Mouse (Mus musculus) heart, embryonic 13.5 days (tissue): ENCODE data around the gene Gas2l1. TPM values are rescaled to one million over a fixed set of nuclear protein-coding genes. Genes with fewer than 3 reads are reported as not detected.

Source experiments
- ATAC-seq: fragments of 200-750 bp; cut with Nextera tagmentation; 2 replicates; pipeline ENCODE4 v1.8.0; 2017; ENCODE audit warnings: moderate TSS enrichment; ENCODE audit not compliant: insufficient number of reproducible peaks, low FRiP score, low TSS enrichment; ENCODE audit errors: extremely low read depth
- H3K27ac ChIP-seq: fragments of 300-500 bp; sonication (generic); replicated peaks from 2 replicates; pipeline ENCODE4 v1.5.1; 2015; ENCODE audit warnings: moderate library complexity, mild to moderate bottlenecking, inconsistent platforms
- H3K27me3 ChIP-seq: fragments of 300-500 bp; sonication (generic); replicated peaks from 2 replicates; pipeline ENCODE4 v1.6.1; 2015; ENCODE audit warnings: mild to moderate bottlenecking, inconsistent platforms
- H3K36me3 ChIP-seq: fragments of 300-500 bp; sonication (generic); 2 replicates; pipeline ENCODE4 v1.6.1; 2015; ENCODE audit warnings: mild to moderate bottlenecking, inconsistent platforms
- H3K4me1 ChIP-seq: fragments of 300-500 bp; sonication (generic); 2 replicates; pipeline ENCODE4 v1.6.1; 2015; ENCODE audit warnings: inconsistent platforms
- H3K4me2 ChIP-seq: fragments of 300-500 bp; sonication (generic); 2 replicates; pipeline ENCODE4 v1.6.1; 2015; ENCODE audit warnings: inconsistent platforms, mild to moderate bottlenecking, moderate library complexity
- H3K4me3 ChIP-seq: fragments of 300-500 bp; sonication (generic); 2 replicates; pipeline ENCODE4 v1.5.1; 2015; ENCODE audit warnings: moderate library complexity, mild to moderate bottlenecking, inconsistent platforms
- H3K9ac ChIP-seq: fragments of 300-500 bp; sonication (generic); 2 replicates; pipeline ENCODE4 v1.6.1; 2015; ENCODE audit warnings: inconsistent platforms, mild to moderate bottlenecking, moderate library complexity
- H3K9me3 ChIP-seq: fragments of 300-500 bp; sonication (generic); 2 replicates; pipeline ENCODE4 v1.6.1; 2016; ENCODE audit warnings: inconsistent platforms
- WGBS: fragments of 180-500 bp; shearing (Covaris S2); methylation state at CpG from one replicate; pipeline ENCODE4 v1.1.7; 2015; ENCODE audit warnings: mixed read lengths; 5-methylcytosine and 5-hydroxymethylcytosine counted together
- polyA plus RNA-seq: library from polyadenylated mRNA; unstranded; fragments of >200 nt; fragmentation: Nextera tagmentation; extraction: Ambion mirVana; gene quantifications from 2 replicates; pipeline ENCODE4 v1.2.1, GENCODE M21; 2015

Gas2l1 gene
- polyA plus RNA-seq, 1 experiment from 2014 or later: 21.0 TPM

DNA sequence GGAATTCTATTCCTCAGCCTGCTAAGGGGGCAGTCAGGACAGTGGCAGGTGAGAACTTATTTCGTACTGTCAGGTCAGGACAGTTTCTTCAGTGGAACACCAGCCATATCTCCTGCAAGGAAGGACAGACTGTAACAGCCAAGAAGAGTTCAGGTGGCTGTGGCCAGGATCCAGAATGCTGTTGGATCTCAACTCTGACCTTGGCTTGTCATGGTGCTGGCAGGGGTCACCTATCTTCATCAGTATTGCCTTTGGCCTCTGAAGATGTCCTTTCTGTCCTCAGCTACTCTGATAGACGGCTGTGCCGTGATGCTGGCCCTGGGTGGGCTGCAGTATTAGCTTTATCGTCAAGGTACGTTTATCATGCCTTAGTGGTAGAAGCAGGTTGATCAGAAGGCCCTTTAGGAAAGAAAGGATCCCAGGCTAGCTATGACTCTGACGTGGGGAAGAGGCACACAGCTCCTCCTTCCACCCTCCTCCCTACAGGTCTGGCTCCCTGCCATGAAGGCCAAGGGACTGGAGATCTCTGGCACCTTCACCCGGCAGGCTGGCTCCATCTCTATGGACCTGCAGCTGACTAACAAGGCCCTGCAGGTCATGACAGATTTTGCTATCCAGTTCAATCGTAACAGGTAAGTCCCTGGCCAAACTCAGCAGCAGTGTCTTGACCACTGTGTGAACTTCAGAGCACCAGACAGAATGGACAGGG lies 27.8 kb downstream of the Gas2l1 start:
- Histone ChIP-seq H3K9me3 (no peaks in the 10 kb centered on the region), H3K4me3 (no peak overlapping the region), H3K9ac (no peak overlapping the region), H3K36me3 (peaks cover 100% of the 10 kb centered on the region), H3K27me3 (no peaks in the 10 kb centered on the region), H3K27ac (no peak overlapping the region), H3K4me2 (no peak overlapping the region), H3K4me1 (peaks cover 20% of the 10 kb centered on the region)
- 71% methylated on average over 8 of the region's 8 CpGs for WGBS
- ATAC-seq: no peak

DNA sequence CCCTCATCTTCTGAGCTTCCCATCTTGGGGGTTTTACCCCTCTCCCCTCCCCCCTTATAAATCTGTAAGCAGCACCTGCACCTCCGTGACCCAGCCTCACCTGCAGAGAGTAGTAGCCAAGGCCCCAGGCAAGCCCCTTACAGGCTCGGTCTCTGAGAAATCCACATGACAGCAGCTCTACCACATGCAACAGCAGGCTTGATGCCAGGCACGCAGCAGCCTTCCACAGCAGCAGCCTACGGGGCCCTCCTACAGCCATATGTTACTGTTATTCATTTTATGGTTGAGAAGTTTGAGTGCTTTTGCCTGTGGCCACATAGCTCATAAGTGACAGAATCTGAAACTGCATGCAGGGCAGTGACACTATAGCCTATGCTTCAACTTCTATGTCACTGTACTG lies 29.7 kb downstream of the Gas2l1 start:
- WGBS: 88% methylated on average over 4 of the region's 4 CpGs
- Histone ChIP-seq H3K27me3 (no peaks in the 10 kb centered on the region), H3K4me1 (peaks cover 5% of the 10 kb centered on the region), H3K4me2 (no peak overlapping the region), H3K4me3 (no peak overlapping the region), H3K27ac (no peak overlapping the region), H3K36me3 (peaks cover 100% of the 10 kb centered on the region), H3K9me3 (no peaks in the 10 kb centered on the region), H3K9ac (no peak overlapping the region)
- ATAC-seq: no peak

DNA sequence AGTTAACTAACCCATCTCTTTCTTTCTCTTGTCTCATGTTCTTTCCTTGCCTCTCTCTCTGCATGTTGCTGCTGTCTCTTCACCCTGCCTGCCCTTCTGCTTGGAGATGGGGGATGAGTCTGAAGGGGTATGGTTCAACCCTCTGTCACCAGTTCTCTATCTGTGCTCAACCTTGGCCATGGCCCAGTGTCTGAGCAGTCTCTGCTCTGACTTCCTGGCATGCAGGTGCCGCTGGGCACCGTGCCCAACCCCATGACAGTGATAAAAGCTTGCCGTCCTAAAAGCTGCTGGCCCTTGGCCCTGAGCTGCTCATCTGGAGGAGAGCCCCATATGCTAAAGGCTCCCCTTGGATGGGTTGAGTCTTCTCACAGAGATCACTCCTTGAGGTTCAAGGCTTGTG lies 32.0 kb downstream of the Gas2l1 start:
- no peaks in the 10 kb centered on the region for H3K9me3 ChIP-seq
- H3K36me3 ChIP-seq: peaks cover 100% of the 10 kb centered on the region
- no peak for ATAC-seq
- 57% methylated on average over 3 of the region's 3 CpGs for WGBS
- no peaks in the 10 kb centered on the region for H3K27me3 ChIP-seq
- 0 out of 2 replicates have a peak, but pooled peaks cover 4% of the 10 kb centered on the region for H3K4me1 ChIP-seq
- H3K4me2 ChIP-seq: no peak overlapping the region
- H3K27ac ChIP-seq: no peak overlapping the region
- H3K9ac ChIP-seq: no peak overlapping the region
- H3K4me3 ChIP-seq: no peak overlapping the region

DNA sequence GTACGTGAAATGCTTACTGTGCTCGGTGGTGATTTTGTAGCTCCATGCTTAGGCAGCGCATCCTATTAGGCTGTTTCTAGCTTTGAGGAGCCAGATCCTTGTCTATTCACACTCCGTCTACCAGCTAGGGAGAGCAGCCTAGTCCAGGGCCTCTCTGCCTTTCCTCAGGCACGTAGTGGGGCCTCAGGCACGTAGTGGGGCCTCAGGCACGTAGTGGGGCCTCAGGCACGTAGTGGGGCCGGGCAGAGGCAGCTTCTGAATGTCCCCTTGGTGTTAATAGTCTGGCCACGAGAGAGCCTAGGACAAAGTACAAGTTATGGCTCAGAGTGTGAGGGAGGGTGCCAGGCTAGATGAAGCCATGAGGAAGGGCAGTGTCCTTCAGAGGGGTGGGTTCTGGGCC lies 32.4 kb downstream of the Gas2l1 start:
- Histone ChIP-seq H3K27me3 (no peaks in the 10 kb centered on the region), H3K36me3 (peaks cover 100% of the 10 kb centered on the region), H3K9me3 (no peaks in the 10 kb centered on the region), H3K4me2 (no peak overlapping the region), H3K27ac (no peak overlapping the region), H3K4me1 (0 out of 2 replicates have a peak, but pooled peaks cover 4% of the 10 kb centered on the region), H3K4me3 (no peak overlapping the region), H3K9ac (no peak overlapping the region)
- WGBS: 94% methylated on average over 10 of the region's 10 CpGs
- ATAC-seq: no peak

DNA sequence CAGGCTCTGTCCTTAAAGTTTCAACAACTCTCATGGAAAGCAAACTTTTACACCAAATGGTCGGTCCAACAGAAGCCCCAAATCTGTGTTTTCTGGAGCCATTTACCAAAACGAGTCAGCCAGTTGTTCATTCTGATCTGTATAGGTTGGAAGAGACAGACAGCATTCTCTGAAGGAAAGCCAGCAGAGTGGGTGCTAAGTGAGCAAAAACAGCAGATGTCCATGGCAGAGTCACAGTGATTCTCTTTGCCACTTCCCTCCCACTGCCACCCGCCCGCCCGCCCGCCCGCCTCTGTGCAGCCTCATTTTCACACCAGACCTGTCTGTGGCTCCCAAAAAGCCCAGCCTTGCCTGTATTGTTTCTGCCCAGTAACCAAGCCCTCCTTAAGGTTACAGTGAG lies 36.9 kb downstream of the Gas2l1 start:
- no peaks in the 10 kb centered on the region for H3K9me3 ChIP-seq
- peaks cover 100% of the 10 kb centered on the region for H3K36me3 ChIP-seq
- 0 out of 2 replicates have a peak, but pooled peaks cover 4% of the 10 kb centered on the region for H3K4me1 ChIP-seq
- no peak overlapping the region for H3K9ac ChIP-seq
- H3K27me3 ChIP-seq: no peaks in the 10 kb centered on the region
- H3K27ac ChIP-seq: no peak overlapping the region
- H3K4me2 ChIP-seq: no peak overlapping the region
- no peak for ATAC-seq
- no peak overlapping the region for H3K4me3 ChIP-seq
- WGBS: 90% methylated on average over 7 of the region's 7 CpGs

DNA sequence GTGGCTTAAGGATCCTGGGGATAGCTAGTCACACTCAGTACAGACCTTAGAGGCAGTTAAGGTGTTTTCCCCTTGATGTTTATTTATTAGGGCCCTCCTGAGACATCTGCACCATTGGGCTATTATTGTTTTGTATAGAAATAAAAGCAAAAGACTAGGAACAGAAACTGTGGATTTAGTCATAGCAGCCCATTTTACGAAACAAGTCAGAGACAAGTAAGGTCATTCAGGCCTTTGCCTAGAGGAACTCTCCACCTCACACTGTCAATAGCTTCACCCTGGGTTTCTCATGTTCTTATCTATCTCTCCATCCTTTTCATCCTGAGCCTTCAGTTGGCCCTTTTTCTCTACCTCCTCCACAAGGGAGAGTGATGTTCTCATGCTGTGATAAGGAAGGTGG lies 40.0 kb downstream of the Gas2l1 start:
- Histone ChIP-seq H3K36me3 (peaks cover 91% of the 10 kb centered on the region), H3K4me3 (no peak overlapping the region), H3K27ac (no peak overlapping the region), H3K4me1 (no peaks in the 10 kb centered on the region), H3K9me3 (no peaks in the 10 kb centered on the region), H3K27me3 (no peaks in the 10 kb centered on the region), H3K4me2 (no peak overlapping the region), H3K9ac (no peak overlapping the region)
- WGBS: 97% methylated on average over 1 of the region's 1 CpGs
- ATAC-seq: no peak

DNA sequence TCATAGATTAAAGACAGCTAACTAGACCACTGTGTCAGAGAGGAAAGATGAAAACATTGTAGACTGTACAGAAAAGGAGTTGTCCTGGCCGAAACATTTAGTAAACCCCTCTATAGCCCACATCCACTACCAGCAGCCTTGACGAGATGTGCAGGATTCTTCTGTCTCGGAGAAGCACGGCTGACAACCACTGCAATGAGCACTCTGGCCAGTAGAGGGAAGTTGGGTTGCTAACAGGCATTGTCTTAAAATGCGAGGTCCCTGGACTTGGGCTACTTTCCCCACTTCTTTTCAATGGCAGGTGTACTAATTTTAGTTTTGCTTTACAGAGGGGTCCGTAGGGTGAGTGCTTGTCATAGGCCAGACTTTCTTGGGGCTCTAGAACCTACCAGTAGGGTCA lies 47.6 kb downstream of the Gas2l1 start:
- Histone ChIP-seq H3K4me2 (no peak overlapping the region), H3K9ac (no peak overlapping the region), H3K27me3 (no peaks in the 10 kb centered on the region), H3K9me3 (no peaks in the 10 kb centered on the region), H3K4me3 (no peak overlapping the region), H3K27ac (no peak overlapping the region), H3K4me1 (no peaks in the 10 kb centered on the region; the same call in 1 of the 2 replicates), H3K36me3 (peaks cover 88% of the 10 kb centered on the region)
- 59% methylated on average over 6 of the region's 6 CpGs for WGBS
- ATAC-seq: no peak

DNA sequence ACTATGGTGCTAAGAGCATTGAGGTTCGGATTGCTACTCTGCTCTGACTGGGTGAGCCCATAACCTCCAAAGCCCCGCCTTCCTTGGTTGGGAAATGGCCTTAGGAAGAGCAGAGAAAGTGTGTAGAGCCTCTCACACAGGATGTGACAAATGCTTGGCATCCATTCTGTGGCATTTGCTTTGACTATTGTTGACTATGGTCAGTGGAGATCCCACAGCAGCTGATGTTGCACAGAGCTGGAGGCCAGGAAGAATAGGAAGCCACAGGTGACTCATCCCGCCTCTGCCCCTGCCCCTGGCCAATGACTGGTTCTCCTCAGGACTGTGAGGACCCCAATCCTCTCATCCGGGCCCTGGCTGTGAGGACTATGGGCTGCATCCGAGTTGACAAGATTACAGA lies 48.8 kb downstream of the Gas2l1 start:
- Histone ChIP-seq H3K36me3 (peaks cover 93% of the 10 kb centered on the region), H3K4me3 (no peak overlapping the region), H3K27ac (no peak overlapping the region), H3K9ac (no peak overlapping the region), H3K9me3 (no peaks in the 10 kb centered on the region), H3K27me3 (no peaks in the 10 kb centered on the region), H3K4me2 (no peak overlapping the region), H3K4me1 (peaks cover 2% of the 10 kb centered on the region; the same call in 1 of the 2 replicates)
- no peak for ATAC-seq
- WGBS: 86% methylated on average over 5 of the region's 5 CpGs

DNA sequence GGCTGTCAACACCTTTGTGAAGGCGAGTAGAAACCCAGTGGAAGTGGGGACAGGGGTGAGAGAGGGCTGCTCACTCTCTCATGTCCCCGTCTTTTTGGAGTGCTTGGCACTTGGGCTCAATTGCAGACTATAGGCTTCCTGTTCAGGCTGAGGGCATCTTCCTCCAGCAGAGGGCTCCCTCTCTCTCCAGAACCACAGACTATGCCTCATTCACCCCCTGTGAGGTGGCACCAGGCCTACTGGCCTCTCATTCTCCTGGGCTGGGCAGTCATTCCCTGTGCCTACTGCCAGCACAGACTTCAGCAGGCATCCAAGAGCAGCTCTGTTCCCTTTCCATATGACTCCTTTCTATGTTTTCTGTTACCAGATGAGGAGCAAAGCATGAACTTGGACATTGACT lies 49.4 kb downstream of the Gas2l1 start:
- 33% methylated on average over 2 of the region's 2 CpGs for WGBS
- ATAC-seq: no peak
- peaks cover 3% of the 10 kb centered on the region; the same call in 1 of the 2 replicates for H3K4me1 ChIP-seq
- no peaks in the 10 kb centered on the region for H3K27me3 ChIP-seq
- H3K4me3 ChIP-seq: no peak overlapping the region
- no peak overlapping the region for H3K9ac ChIP-seq
- peaks cover 92% of the 10 kb centered on the region for H3K36me3 ChIP-seq
- no peaks in the 10 kb centered on the region for H3K9me3 ChIP-seq
- no peak overlapping the region for H3K4me2 ChIP-seq
- no peak overlapping the region for H3K27ac ChIP-seq

DNA sequence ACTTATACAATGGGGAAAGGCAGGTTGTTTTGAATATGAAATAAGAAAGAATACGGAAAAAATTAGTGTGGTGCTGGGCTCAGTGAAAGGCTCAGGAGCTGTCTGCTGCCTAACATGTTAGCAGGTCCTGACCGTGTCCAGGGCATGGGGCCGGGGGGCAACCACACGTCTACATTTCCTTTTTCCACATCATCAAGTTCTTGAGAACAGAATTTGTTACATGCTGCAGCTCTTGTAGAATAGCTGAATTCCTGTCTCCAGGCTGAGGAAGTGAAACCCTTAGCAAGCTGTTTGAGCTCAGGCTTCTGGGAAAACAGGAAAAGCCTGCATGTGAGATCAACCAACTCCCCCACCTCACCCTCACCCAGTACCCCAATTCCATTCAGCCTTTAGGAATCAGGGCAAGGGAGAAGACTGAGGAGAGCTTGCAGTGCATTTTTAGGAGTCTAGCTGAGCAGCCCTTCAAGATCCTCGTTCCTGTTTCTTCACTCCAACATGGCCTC lies 52.9 kb downstream of the Gas2l1 start:
- peaks cover 19% of the 10 kb centered on the region for H3K4me1 ChIP-seq
- no peaks in the 10 kb centered on the region for H3K9me3 ChIP-seq
- H3K27me3 ChIP-seq: no peaks in the 10 kb centered on the region
- ATAC-seq: no peak
- H3K4me2 ChIP-seq: no peak overlapping the region
- WGBS: 69% methylated on average over 5 of the region's 5 CpGs
- peak overlapping the region; percentile 50 for H3K27ac ChIP-seq
- no peak overlapping the region for H3K4me3 ChIP-seq
- H3K36me3 ChIP-seq: peaks cover 72% of the 10 kb centered on the region
- no peak overlapping the region for H3K9ac ChIP-seq

DNA sequence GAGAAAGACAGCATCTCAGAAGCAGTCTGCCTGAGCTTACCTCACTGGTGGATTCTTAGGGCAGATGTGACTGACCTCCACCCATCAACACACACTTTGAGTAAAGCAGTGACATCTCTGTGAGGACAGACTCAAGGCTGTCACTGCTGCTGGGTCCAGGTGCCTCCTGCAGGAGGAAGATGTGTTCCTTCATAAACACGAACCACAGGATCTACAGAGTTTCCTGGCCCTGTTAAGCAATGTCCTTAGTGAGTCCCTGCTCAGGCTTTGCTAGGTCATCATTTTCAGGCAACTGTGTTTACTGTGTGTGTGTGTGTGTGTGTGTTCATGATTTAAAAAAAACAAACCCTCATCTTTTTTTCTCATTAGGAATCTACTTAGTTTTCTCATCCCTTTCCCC lies 53.6 kb downstream of the Gas2l1 start:
- Histone ChIP-seq H3K4me1 (peaks cover 19% of the 10 kb centered on the region), H3K4me2 (no peak overlapping the region), H3K9ac (no peak overlapping the region), H3K4me3 (no peak overlapping the region), H3K27ac (peak overlapping the region; percentile 50; the same call in 1 of the 2 replicates), H3K27me3 (no peaks in the 10 kb centered on the region), H3K36me3 (peaks cover 64% of the 10 kb centered on the region), H3K9me3 (no peaks in the 10 kb centered on the region)
- ATAC-seq: no peak
- 77% methylated on average over 1 of the region's 1 CpGs for WGBS

DNA sequence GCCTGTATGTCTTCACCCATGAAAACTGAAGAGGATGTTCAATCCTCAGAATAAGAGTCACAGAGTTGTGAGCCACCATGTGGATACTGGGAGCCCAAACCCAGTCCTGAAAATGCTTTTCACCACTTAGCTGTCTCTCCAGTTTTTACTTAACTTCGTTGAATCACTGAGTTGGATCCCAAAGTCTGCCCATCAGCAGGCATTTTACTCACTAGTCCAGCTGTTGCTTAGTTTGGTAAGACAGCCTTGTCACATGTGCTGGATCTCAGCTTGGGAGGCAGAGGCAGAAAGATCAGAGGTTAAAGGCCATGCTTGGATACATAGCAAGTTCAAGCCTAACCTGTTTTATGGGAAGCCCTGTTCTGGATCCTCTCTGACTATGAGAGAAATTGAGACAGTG lies 54.9 kb downstream of the Gas2l1 start:
- peaks cover 19% of the 10 kb centered on the region for H3K4me1 ChIP-seq
- no peaks in the 10 kb centered on the region for H3K9me3 ChIP-seq
- H3K9ac ChIP-seq: no peak overlapping the region
- H3K4me2 ChIP-seq: 0 out of 2 replicates have a peak overlapping the region, but pooled peaks have one; percentile 5
- no peak for ATAC-seq
- H3K27me3 ChIP-seq: no peaks in the 10 kb centered on the region
- H3K27ac ChIP-seq: no peak overlapping the region
- H3K4me3 ChIP-seq: no peak overlapping the region
- peaks cover 51% of the 10 kb centered on the region for H3K36me3 ChIP-seq
- WGBS: 87% methylated on average over 1 of the region's 1 CpGs
